Mouse (Mus musculus) heart, embryonic 16.5 days (tissue): ENCODE measurements at regions not wholly inside any gene's neighbourhood (a gene's known extent, or its start where the extent isn't known, plus 50 kb on each side); places are given as distances from the start of the nearest gene placed in this dataset.

Source experiments
- ATAC-seq: fragments of 200-750 bp; cut with Nextera tagmentation; replicated peaks from 2 replicates; pipeline ENCODE4 v1.8.0; 2017; ENCODE audit warnings: moderate number of reproducible peaks; ENCODE audit not compliant: insufficient read depth, low FRiP score; ENCODE audit errors: extremely low read depth
- H3K27ac ChIP-seq: fragments of 300-500 bp; sonication (generic); 2 replicates; pipeline ENCODE4 v1.5.1; 2014; ENCODE audit warnings: mild to moderate bottlenecking, low read length, control low read depth, moderate library complexity
- H3K27me3 ChIP-seq: fragments of 300-500 bp; sonication (generic); 2 replicates; pipeline ENCODE4 v1.6.1; 2014; ENCODE audit warnings: low read length, mixed read lengths; ENCODE audit not compliant: control insufficient read depth, insufficient read depth
- H3K36me3 ChIP-seq: fragments of 300-500 bp; sonication (generic); 2 replicates; pipeline ENCODE4 v1.6.1; 2014; ENCODE audit not compliant: control insufficient read depth, insufficient read depth
- H3K4me1 ChIP-seq: fragments of 300-500 bp; sonication (generic); 2 replicates; pipeline ENCODE4 v1.6.1; 2014; ENCODE audit warnings: low read length, mixed read lengths; ENCODE audit not compliant: control insufficient read depth, insufficient read depth
- H3K4me2 ChIP-seq: fragments of 300-500 bp; sonication (generic); 2 replicates; pipeline ENCODE4 v1.6.1; 2014; ENCODE audit warnings: low read depth, mild to moderate bottlenecking, control low read depth, low read length
- H3K4me3 ChIP-seq: fragments of 300-500 bp; sonication (generic); 2 replicates; pipeline ENCODE4 v1.5.1; 2014; ENCODE audit warnings: mild to moderate bottlenecking, control low read depth, low read length
- H3K9ac ChIP-seq: fragments of 300-500 bp; sonication (generic); 2 replicates; pipeline ENCODE4 v1.6.1; 2014; ENCODE audit warnings: low read length, control low read depth
- H3K9me3 ChIP-seq: fragments of 300-500 bp; sonication (generic); replicated peaks from 2 replicates; pipeline ENCODE4 v1.6.1; 2016; ENCODE audit warnings: low read length; ENCODE audit not compliant: control insufficient read depth
- WGBS: fragments of 180-500 bp; shearing (Covaris S2); extraction: QIAGEN DNeasy Blood & Tissue Kit; methylation state at CpG from one replicate; pipeline ENCODE4 v1.1.7; 2014; 5-methylcytosine and 5-hydroxymethylcytosine counted together

- no peak for ATAC-seq
- H3K27me3 ChIP-seq, result no peaks in the 10 kb centered on the region
- no peak overlapping the region for H3K9ac ChIP-seq
- H3K27ac ChIP-seq, result no peak overlapping the region
- no peak overlapping the region for H3K4me2 ChIP-seq
- no peaks in the 10 kb centered on the region for H3K36me3 ChIP-seq
- H3K9me3 ChIP-seq, result no peaks in the 10 kb centered on the region
- no peaks in the 10 kb centered on the region for H3K4me1 ChIP-seq
- H3K4me3 ChIP-seq, result no peak overlapping the region
Observed at GRCm38 (mm10) chr8:117899892-117900291, 98.1 kb upstream of the Mphosph6 start.

- no peak for ATAC-seq
- no peaks in the 10 kb centered on the region for H3K9me3 ChIP-seq
- no peak overlapping the region for H3K4me2 ChIP-seq
- no peaks in the 10 kb centered on the region for H3K36me3 ChIP-seq
- no peaks in the 10 kb centered on the region for H3K4me1 ChIP-seq
- no peaks in the 10 kb centered on the region for H3K27me3 ChIP-seq
- H3K27ac ChIP-seq, result no peak overlapping the region
- 66% methylated on average over 5 of the region's 5 CpGs for WGBS
- H3K9ac ChIP-seq, result no peak overlapping the region
- H3K4me3 ChIP-seq, result no peak overlapping the region
Observed at GRCm38 (mm10) chr8:117898015-117898414, 96.3 kb upstream of the Mphosph6 start.

- Histone ChIP-seq H3K36me3 (no peaks in the 10 kb centered on the region), H3K4me1 (no peaks in the 10 kb centered on the region), H3K27me3 (no peaks in the 10 kb centered on the region), H3K27ac (no peak overlapping the region), H3K4me3 (no peak overlapping the region), H3K9me3 (no peaks in the 10 kb centered on the region), H3K4me2 (no peak overlapping the region), H3K9ac (no peak overlapping the region)
- 47% methylated on average over 8 of the region's 8 CpGs for WGBS
- no peak for ATAC-seq
Observed at GRCm38 (mm10) chr8:117894861-117895260, 93.1 kb upstream of the Mphosph6 start.

GRCm38 (mm10) chr8:117890211-117890610 lies 88.5 kb upstream of the Mphosph6 start:
- no peak overlapping the region for H3K27ac ChIP-seq
- no peaks in the 10 kb centered on the region for H3K27me3 ChIP-seq
- no peaks in the 10 kb centered on the region for H3K36me3 ChIP-seq
- no peak overlapping the region for H3K9ac ChIP-seq
- no peaks in the 10 kb centered on the region for H3K9me3 ChIP-seq
- WGBS, result 65% methylated on average over 3 of the region's 3 CpGs
- no peak overlapping the region for H3K4me3 ChIP-seq
- H3K4me2 ChIP-seq, result no peak overlapping the region
- H3K4me1 ChIP-seq, result no peaks in the 10 kb centered on the region
- ATAC-seq, result no peak

- H3K4me2 ChIP-seq, result no peak overlapping the region
- no peaks in the 10 kb centered on the region for H3K4me1 ChIP-seq
- no peaks in the 10 kb centered on the region for H3K9me3 ChIP-seq
- H3K9ac ChIP-seq, result no peak overlapping the region
- no peaks in the 10 kb centered on the region for H3K36me3 ChIP-seq
- WGBS, result 87% methylated on average over 8 of the region's 8 CpGs
- no peak for ATAC-seq
- H3K27me3 ChIP-seq, result no peaks in the 10 kb centered on the region
- H3K4me3 ChIP-seq, result no peak overlapping the region
- no peak overlapping the region for H3K27ac ChIP-seq
Observed at GRCm38 (mm10) chr8:117881414-117881973, 79.8 kb upstream of the Mphosph6 start.

- no peaks in the 10 kb centered on the region for H3K27me3 ChIP-seq
- 71% methylated on average over 13 of the region's 13 CpGs for WGBS
- no peak for ATAC-seq
- H3K4me2 ChIP-seq, result no peak overlapping the region
- no peak overlapping the region for H3K4me3 ChIP-seq
- H3K9me3 ChIP-seq, result no peaks in the 10 kb centered on the region
- H3K36me3 ChIP-seq, result no peaks in the 10 kb centered on the region
- H3K4me1 ChIP-seq, result no peaks in the 10 kb centered on the region
- no peak overlapping the region for H3K9ac ChIP-seq
- no peak overlapping the region for H3K27ac ChIP-seq
Observed at GRCm38 (mm10) chr8:117880279-117880975, 78.7 kb upstream of the Mphosph6 start.

- no peak overlapping the region for H3K9ac ChIP-seq
- H3K36me3 ChIP-seq, result no peaks in the 10 kb centered on the region
- no peak overlapping the region for H3K4me3 ChIP-seq
- no peaks in the 10 kb centered on the region for H3K4me1 ChIP-seq
- H3K27ac ChIP-seq, result no peak overlapping the region
- no peak for ATAC-seq
- 74% methylated on average over 4 of the region's 4 CpGs for WGBS
- no peaks in the 10 kb centered on the region for H3K9me3 ChIP-seq
- H3K27me3 ChIP-seq, result no peaks in the 10 kb centered on the region
- no peak overlapping the region for H3K4me2 ChIP-seq
Observed at GRCm38 (mm10) chr8:117873611-117874010, 71.9 kb upstream of the Mphosph6 start.

- Histone ChIP-seq H3K4me1 (no peaks in the 10 kb centered on the region), H3K27me3 (no peaks in the 10 kb centered on the region), H3K9ac (no peak overlapping the region), H3K27ac (no peak overlapping the region), H3K4me3 (no peak overlapping the region), H3K36me3 (no peaks in the 10 kb centered on the region), H3K4me2 (no peak overlapping the region), H3K9me3 (no peaks in the 10 kb centered on the region)
- ATAC-seq, result no peak
- WGBS, result 74% methylated on average over 2 of the region's 2 CpGs
Observed at GRCm38 (mm10) chr8:117867138-117867537, 65.4 kb upstream of the Mphosph6 start.

- Histone ChIP-seq H3K4me1 (no peaks in the 10 kb centered on the region; the same call in 1 of the 2 replicates), H3K4me2 (no peak overlapping the region), H3K27ac (no peak overlapping the region), H3K9me3 (no peaks in the 10 kb centered on the region), H3K9ac (no peak overlapping the region), H3K27me3 (0 out of 2 replicates have a peak, but pooled peaks cover 2% of the 10 kb centered on the region), H3K4me3 (no peak overlapping the region), H3K36me3 (no peaks in the 10 kb centered on the region)
- no peak for ATAC-seq
- 30% methylated on average over 6 of the region's 6 CpGs for WGBS
Observed at GRCm38 (mm10) chr8:117865014-117865413, 63.3 kb upstream of the Mphosph6 start.
